Mouse (Mus musculus) forebrain, embryonic 14.5 days (tissue): ENCODE measurements around the gene Actr8. TPM values are rescaled to one million over a fixed set of nuclear protein-coding genes. Genes with fewer than 3 reads are reported as not detected.

Experiments
- ATAC-seq: fragments of 200-750 bp; cut with Nextera tagmentation; 2 replicates; pipeline ENCODE4 v1.8.0; 2017; ENCODE audit warnings: mild to moderate bottlenecking, moderate library complexity
- DNase-seq: peaks from one replicate; pipeline ENCODE4 v3.0.0-alpha.2; 2015; ENCODE audit warnings: low spot score
- H3K27ac ChIP-seq: fragments of 300-500 bp; sonication (generic); 2 replicates; pipeline ENCODE4 v1.5.1; 2014; ENCODE audit warnings: low read depth, mild to moderate bottlenecking, control low read depth, low read length, moderate library complexity
- H3K27me3 ChIP-seq: fragments of 300-500 bp; sonication (generic); replicated peaks from 2 replicates; pipeline ENCODE4 v1.6.1; 2014; ENCODE audit warnings: low read length, control low read depth, mixed read lengths; ENCODE audit not compliant: control insufficient read depth, insufficient read depth
- H3K36me3 ChIP-seq: fragments of 300-500 bp; sonication (generic); 2 replicates; pipeline ENCODE4 v1.6.1; 2014; ENCODE audit warnings: low read length, control low read depth; ENCODE audit not compliant: control insufficient read depth, insufficient read depth
- H3K4me1 ChIP-seq: fragments of 300-500 bp; sonication (generic); 2 replicates; pipeline ENCODE4 v1.6.1; 2014; ENCODE audit warnings: antibody characterized with exemption, low read length, control low read depth; ENCODE audit not compliant: control insufficient read depth, insufficient read depth
- H3K4me2 ChIP-seq: fragments of 300-500 bp; sonication (generic); 2 replicates; pipeline ENCODE4 v1.6.1; 2014; ENCODE audit warnings: mild to moderate bottlenecking, control low read depth, low read length
- H3K4me3 ChIP-seq: fragments of 300-500 bp; sonication (generic); 2 replicates; pipeline ENCODE4 v1.5.1; 2014; ENCODE audit warnings: low read depth, low read length, control low read depth
- H3K9ac ChIP-seq: fragments of 300-500 bp; sonication (generic); 2 replicates; pipeline ENCODE4 v1.6.1; 2014; ENCODE audit warnings: mild to moderate bottlenecking, low read length, control low read depth, moderate library complexity
- H3K9me3 ChIP-seq: fragments of 300-500 bp; sonication (generic); replicated peaks from 2 replicates; pipeline ENCODE4 v1.6.1; 2016; ENCODE audit warnings: low read length, control low read depth, mixed read lengths; ENCODE audit not compliant: control insufficient read depth
- WGBS: fragments of 180-500 bp; shearing (Covaris S2); extraction: QIAGEN DNeasy Blood & Tissue Kit; methylation state at CpG from one replicate; pipeline ENCODE4 v1.1.7; 2014; 5-methylcytosine and 5-hydroxymethylcytosine counted together
- polyA plus RNA-seq: library from polyadenylated mRNA; unstranded; fragments of >200 nt; fragmentation: Nextera tagmentation; extraction: Ambion mirVana; gene quantifications from 2 replicates; pipeline ENCODE4 v1.2.1, GENCODE M21; 2014

The Actr8 gene
- polyA plus RNA-seq, 1 experiment from 2014 or later: 66.1 TPM

GRCm38 (mm10) chr14:29987276-29987675 lies 9.1 kb downstream of the Actr8 start:
- H3K4me3 ChIP-seq: no peak overlapping the region
- H3K9me3 ChIP-seq: no peaks in the 10 kb centered on the region
- peaks cover 100% of the 10 kb centered on the region for H3K36me3 ChIP-seq
- H3K4me2 ChIP-seq: no peak overlapping the region
- no peak for DNase-seq
- H3K27ac ChIP-seq: no peak overlapping the region
- H3K27me3 ChIP-seq: no peaks in the 10 kb centered on the region
- 96% methylated on average over 6 of the region's 6 CpGs for WGBS
- no peaks in the 10 kb centered on the region for H3K4me1 ChIP-seq
- no peak for ATAC-seq
- H3K9ac ChIP-seq: no peak overlapping the region

GRCm38 (mm10) chr14:29987739-29988138 lies 9.6 kb downstream of the Actr8 start:
- Histone ChIP-seq H3K4me1 (no peaks in the 10 kb centered on the region), H3K9ac (no peak overlapping the region), H3K27ac (no peak overlapping the region), H3K27me3 (no peaks in the 10 kb centered on the region), H3K36me3 (peaks cover 100% of the 10 kb centered on the region), H3K4me3 (no peak overlapping the region), H3K9me3 (no peaks in the 10 kb centered on the region), H3K4me2 (no peak overlapping the region)
- ATAC-seq (no peak), DNase-seq (no peak)
- WGBS: 93% methylated on average over 9 of the region's 9 CpGs

- no peak for DNase-seq
- Histone ChIP-seq H3K9ac (no peak overlapping the region), H3K27ac (no peak overlapping the region), H3K9me3 (no peaks in the 10 kb centered on the region), H3K4me1 (no peaks in the 10 kb centered on the region), H3K4me2 (no peak overlapping the region), H3K36me3 (peaks cover 100% of the 10 kb centered on the region), H3K4me3 (no peak overlapping the region), H3K27me3 (no peaks in the 10 kb centered on the region)
- WGBS: 95% methylated on average over 4 of the region's 4 CpGs
- ATAC-seq: no peak
Observed at GRCm38 (mm10) chr14:29988337-29988736, 10.2 kb downstream of the Actr8 start.

GRCm38 (mm10) chr14:29994976-29995375 lies 16.8 kb downstream of the Actr8 start:
- no peak for ATAC-seq
- H3K4me3 ChIP-seq: no peak overlapping the region
- 94% methylated on average over 4 of the region's 4 CpGs for WGBS

GRCm38 (mm10) chr14:29996000-29996751 lies 18.0 kb downstream of the Actr8 start:
- DNase-seq: no peak
- Histone ChIP-seq H3K9me3 (no peaks in the 10 kb centered on the region), H3K4me2 (no peak overlapping the region), H3K4me3 (no peak overlapping the region), H3K27me3 (no peaks in the 10 kb centered on the region), H3K9ac (no peak overlapping the region), H3K36me3 (peaks cover 70% of the 10 kb centered on the region), H3K27ac (no peak overlapping the region), H3K4me1 (no peaks in the 10 kb centered on the region)
- 93% methylated on average over 11 of the region's 11 CpGs for WGBS
- ATAC-seq: no peak

More at GRCm38 (mm10) chr14:29994976-29995375, 16.8 kb downstream of the Actr8 start:
- no peaks in the 10 kb centered on the region for H3K9me3 ChIP-seq
- no peaks in the 10 kb centered on the region for H3K27me3 ChIP-seq
- H3K4me1 ChIP-seq: no peaks in the 10 kb centered on the region
- no peak overlapping the region for H3K27ac ChIP-seq
- DNase-seq: no peak
- H3K9ac ChIP-seq: no peak overlapping the region
- H3K4me2 ChIP-seq: no peak overlapping the region
- H3K36me3 ChIP-seq: peaks cover 82% of the 10 kb centered on the region

GRCm38 (mm10) chr14:29997345-29997744 lies 19.2 kb downstream of the Actr8 start:
- H3K4me2 ChIP-seq: no peak overlapping the region
- no peaks in the 10 kb centered on the region for H3K9me3 ChIP-seq
- ATAC-seq (no peak), DNase-seq (no peak)
- no peak overlapping the region for H3K4me3 ChIP-seq
- H3K9ac ChIP-seq: no peak overlapping the region
- H3K27ac ChIP-seq: no peak overlapping the region
- peaks cover 59% of the 10 kb centered on the region for H3K36me3 ChIP-seq
- H3K27me3 ChIP-seq: no peaks in the 10 kb centered on the region
- H3K4me1 ChIP-seq: no peaks in the 10 kb centered on the region

GRCm38 (mm10) chr14:29998747-29999474 lies 20.8 kb downstream of the Actr8 start:
- H3K27me3 ChIP-seq: no peaks in the 10 kb centered on the region
- H3K4me2 ChIP-seq: no peak overlapping the region
- no peak overlapping the region for H3K27ac ChIP-seq
- WGBS: 66% methylated on average over 13 of the region's 13 CpGs
- no peaks in the 10 kb centered on the region for H3K4me1 ChIP-seq
- H3K36me3 ChIP-seq: peaks cover 43% of the 10 kb centered on the region
- no peak overlapping the region for H3K4me3 ChIP-seq
- H3K9ac ChIP-seq: no peak overlapping the region
- DNase-seq (no peak), ATAC-seq (peak; percentile 46; the same call in 1 of the 2 replicates)
- H3K9me3 ChIP-seq: no peaks in the 10 kb centered on the region

GRCm38 (mm10) chr14:29999475-29999811 lies 21.3 kb downstream of the Actr8 start:
- H3K4me2 ChIP-seq: no peak overlapping the region
- ATAC-seq (no peak), DNase-seq (no peak)
- no peak overlapping the region for H3K9ac ChIP-seq
- H3K27ac ChIP-seq: no peak overlapping the region
- WGBS: 92% methylated on average over 3 of the region's 3 CpGs
- H3K9me3 ChIP-seq: no peaks in the 10 kb centered on the region
- no peaks in the 10 kb centered on the region for H3K27me3 ChIP-seq
- H3K4me1 ChIP-seq: no peaks in the 10 kb centered on the region
- H3K36me3 ChIP-seq: peaks cover 38% of the 10 kb centered on the region
- H3K4me3 ChIP-seq: no peak overlapping the region
